Mouse (Mus musculus) frontal cortex, postnatal 25 days (tissue): ENCODE measurements around the gene Unc50.

Experiments
- DNase-seq, 2 experiments: peaks; one replicate each; pipeline ENCODE4 v3.0.0; 2022; ENCODE audit warnings: low spot score in 2 of 2

The Unc50 gene

GRCm38 (mm10) chr1:37488531-37488930 is 58.6 kb downstream of the Unc50 start:
- DNase-seq: no peak
